Mouse (Mus musculus) stomach, embryonic 15.5 days (tissue): ENCODE data around the gene Il4i1. TPM values are rescaled to one million over a fixed set of nuclear protein-coding genes. Genes with fewer than 3 reads are reported as not detected.
A peak's percentile ranks its signal among the peaks of the same experiment; 100 is the strongest.

ENCODE experiments used
- ATAC-seq: fragments of 200-750 bp; cut with Nextera tagmentation; 2 replicates; pipeline ENCODE4 v1.8.0; 2017; ENCODE audit warnings: low read depth, moderate number of reproducible peaks, moderate TSS enrichment; ENCODE audit not compliant: insufficient read depth, low FRiP score
- H3K27ac ChIP-seq: fragments of 300-500 bp; sonication (generic); 2 replicates; pipeline ENCODE4 v1.5.1; 2015; ENCODE audit warnings: mild to moderate bottlenecking, inconsistent platforms
- H3K27me3 ChIP-seq: fragments of 300-500 bp; sonication (generic); replicated peaks from 2 replicates; pipeline ENCODE4 v1.6.1; 2015; ENCODE audit warnings: inconsistent platforms
- H3K36me3 ChIP-seq: fragments of 300-500 bp; sonication (generic); 2 replicates; pipeline ENCODE4 v1.6.1; 2015; ENCODE audit warnings: inconsistent platforms
- H3K4me1 ChIP-seq: fragments of 300-500 bp; sonication (generic); 2 replicates; pipeline ENCODE4 v1.6.1; 2015; ENCODE audit warnings: inconsistent platforms
- H3K4me2 ChIP-seq: fragments of 300-500 bp; sonication (generic); 2 replicates; pipeline ENCODE4 v1.6.1; 2015; ENCODE audit warnings: mild to moderate bottlenecking, inconsistent platforms
- H3K4me3 ChIP-seq: fragments of 300-500 bp; sonication (generic); replicated peaks from 2 replicates; pipeline ENCODE4 v1.5.1; 2015; ENCODE audit warnings: inconsistent platforms
- H3K9ac ChIP-seq: fragments of 300-500 bp; sonication (generic); 2 replicates; pipeline ENCODE4 v1.6.1; 2015; ENCODE audit warnings: inconsistent platforms
- H3K9me3 ChIP-seq: fragments of 300-500 bp; sonication (generic); 2 replicates; pipeline ENCODE4 v1.6.1; 2016; ENCODE audit warnings: inconsistent platforms
- WGBS: fragments of 180-500 bp; shearing (Covaris S2); methylation state at CpG from one replicate; pipeline ENCODE4 v1.1.7; 2015; 5-methylcytosine and 5-hydroxymethylcytosine counted together
- microRNA counts: library from miRNA; unstranded; fragments of <30 nt; microRNA quantifications from one replicate; lab custom pipeline; 2016
- microRNA-seq: library from miRNA; unstranded; fragments of <30 nt; microRNA quantifications from one replicate; pipeline ENCODE4, GENCODE M21; 2016
- polyA plus RNA-seq: library from polyadenylated mRNA; unstranded; fragments of >200 nt; fragmentation: Nextera tagmentation; extraction: Ambion mirVana; gene quantifications from 2 replicates; pipeline ENCODE4 v1.2.1, GENCODE M21; 2015

Il4i1 gene
- polyA plus RNA-seq, 1 experiment from 2014 or later: 1.4 TPM

DNA sequence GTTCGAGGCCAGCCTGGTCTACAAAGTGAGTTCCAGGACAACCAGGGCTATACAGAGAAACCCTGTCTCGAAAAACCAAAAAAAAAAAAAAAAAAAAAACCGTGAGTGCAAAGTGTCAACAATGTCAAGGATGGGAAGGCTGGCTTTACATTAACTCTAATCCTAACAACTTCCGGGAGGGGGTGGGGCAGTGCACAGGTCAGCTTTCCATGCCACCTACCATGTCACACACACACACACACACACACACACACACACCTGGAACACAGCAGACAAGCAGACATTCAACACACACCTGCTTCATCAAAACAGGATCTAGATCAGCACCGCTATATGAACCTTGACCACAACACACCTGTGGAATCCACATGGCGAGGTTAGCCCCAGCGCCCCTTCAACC is 74.0 kb downstream of the Il4i1 start:
- H3K27me3 ChIP-seq: no peaks in the 10 kb centered on the region
- no peak overlapping the region for H3K27ac ChIP-seq
- peaks cover 14% of the 10 kb centered on the region; the same call in 1 of the 2 replicates for H3K36me3 ChIP-seq
- ATAC-seq: no peak
- no peaks in the 10 kb centered on the region for H3K9me3 ChIP-seq
- peaks cover 20% of the 10 kb centered on the region for H3K4me1 ChIP-seq
- no peak overlapping the region for H3K9ac ChIP-seq
- 76% methylated on average over 7 of the region's 7 CpGs for WGBS
- H3K4me3 ChIP-seq: no peak overlapping the region
- H3K4me2 ChIP-seq: peak overlapping the region; percentile 72; the same call in 1 of the 2 replicates

MicroRNA genes within 50 kb of the gene (microRNA counts, 519-probe panel; counts per million panel counts)
- not detected for microRNA mmu-miR-707 (lab: Ali Mortazavi, UCI)

Small RNA genes within 50 kb of the gene (microRNA-seq; reads per million reads assigned to microRNA genes)
- gene Mir707: not detected

Other genes with a start within 250 kb of the Il4i1 start
- 4.9 and 5.0 TPM in 2 replicates for gene Napsa, start 244.0 kb upstream of the Il4i1 start, polyA plus RNA-seq
- 0.30 and 0.39 TPM in 2 replicates for gene Kcnc3, start 225.7 kb upstream of the Il4i1 start, polyA plus RNA-seq
- 29.0 and 32.7 TPM in 2 replicates for gene Myh14, start 145.5 kb upstream of the Il4i1 start, polyA plus RNA-seq
- gene Izumo2, start 107.6 kb upstream of the Il4i1 start, polyA plus RNA-seq: not detected in 2 replicates
- 32.5 and 33.2 TPM in 2 replicates for gene Vrk3, start 68.0 kb upstream of the Il4i1 start, polyA plus RNA-seq
- 2.1 and 2.3 TPM in 2 replicates for gene Zfp473, start 65.3 kb upstream of the Il4i1 start, polyA plus RNA-seq
- 79.3 and 79.8 TPM in 2 replicates for gene Nup62, start 299 bp upstream of the Il4i1 start, polyA plus RNA-seq
- 5.3 and 6.4 TPM in 2 replicates for gene Atf5, start 271 bp downstream of the Il4i1 start, polyA plus RNA-seq
- gene Akt1s1, start 32.6 kb downstream of the Il4i1 start, polyA plus RNA-seq: 110 and 112 TPM in 2 replicates
- gene Tbc1d17, start 32.7 kb downstream of the Il4i1 start, polyA plus RNA-seq: 64.5 and 72.0 TPM in 2 replicates
- 25.5 and 32.7 TPM in 2 replicates for gene Pnkp, start 40.8 kb downstream of the Il4i1 start, polyA plus RNA-seq
- gene Ptov1, start 53.4 kb downstream of the Il4i1 start, polyA plus RNA-seq: 291 and 320 TPM in 2 replicates
- 88.7 and 91.0 TPM in 2 replicates for gene Med25, start 76.3 kb downstream of the Il4i1 start, polyA plus RNA-seq
- gene Fuz, start 79.7 kb downstream of the Il4i1 start, polyA plus RNA-seq: 22.2 and 24.2 TPM in 2 replicates
- gene Ap2a1, start 113.1 kb downstream of the Il4i1 start, polyA plus RNA-seq: 61.5 and 61.6 TPM in 2 replicates
- 0.09 and 0.14 TPM in 2 replicates for gene Tsks, start 126.8 kb downstream of the Il4i1 start, polyA plus RNA-seq
- gene Cpt1c, start 158.5 kb downstream of the Il4i1 start, polyA plus RNA-seq: 19.3 and 19.4 TPM in 2 replicates
- gene Prmt1, start 170.2 kb downstream of the Il4i1 start, polyA plus RNA-seq: 396 and 430 TPM in 2 replicates
- 89.5 and 94.4 TPM in 2 replicates for gene Irf3, start 181.3 kb downstream of the Il4i1 start, polyA plus RNA-seq
- gene Bcl2l12, start 182.3 kb downstream of the Il4i1 start, polyA plus RNA-seq: 47.3 and 47.7 TPM in 2 replicates
- gene Scaf1, start 200.0 kb downstream of the Il4i1 start, polyA plus RNA-seq: 32.4 and 39.3 TPM in 2 replicates
- gene Rras, start 201.6 kb downstream of the Il4i1 start, polyA plus RNA-seq: 58.0 and 59.8 TPM in 2 replicates
- 9.1 and 9.6 TPM in 2 replicates for gene Prr12, start 236.5 kb downstream of the Il4i1 start, polyA plus RNA-seq
- gene Nosip, start 246.0 kb downstream of the Il4i1 start, polyA plus RNA-seq: 52.8 and 55.5 TPM in 2 replicates
- 20.5 and 24.7 TPM in 2 replicates for gene Prrg2, start 246.3 kb downstream of the Il4i1 start, polyA plus RNA-seq